Mouse (Mus musculus) stomach, embryonic 16.5 days (tissue): ENCODE results near the gene Ubr3. TPM values are rescaled to one million over a fixed set of nuclear protein-coding genes. Genes with fewer than 3 reads are reported as not detected.

Source experiments
- ATAC-seq: fragments of 200-750 bp; cut with Nextera tagmentation; 2 replicates; pipeline ENCODE4 v1.8.0; 2017; ENCODE audit warnings: moderate number of reproducible peaks, moderate TSS enrichment; ENCODE audit not compliant: insufficient read depth, low FRiP score
- H3K27ac ChIP-seq: fragments of 300-500 bp; sonication (generic); 2 replicates; pipeline ENCODE4 v1.5.1; 2014; ENCODE audit warnings: low read length
- H3K27me3 ChIP-seq: fragments of 300-500 bp; sonication (generic); 2 replicates; pipeline ENCODE4 v1.6.1; 2014; ENCODE audit warnings: low read length, control low read depth, mixed read lengths; ENCODE audit not compliant: control insufficient read depth, insufficient read depth
- H3K36me3 ChIP-seq: fragments of 300-500 bp; sonication (generic); 2 replicates; pipeline ENCODE4 v1.6.1; 2014; ENCODE audit warnings: low read length; ENCODE audit not compliant: control insufficient read depth, insufficient read depth
- H3K4me1 ChIP-seq: fragments of 300-500 bp; sonication (generic); 2 replicates; pipeline ENCODE4 v1.6.1; 2014; ENCODE audit warnings: low read length, control low read depth, mixed read lengths; ENCODE audit not compliant: control insufficient read depth, insufficient read depth
- H3K4me2 ChIP-seq: fragments of 300-500 bp; sonication (generic); 2 replicates; pipeline ENCODE4 v1.6.1; 2014; ENCODE audit warnings: low read depth, low read length, mixed read lengths
- H3K4me3 ChIP-seq: fragments of 300-500 bp; sonication (generic); replicated peaks from 2 replicates; pipeline ENCODE4 v1.5.1; 2014; ENCODE audit warnings: mild to moderate bottlenecking, low read length
- H3K9ac ChIP-seq: fragments of 300-500 bp; sonication (generic); 2 replicates; pipeline ENCODE4 v1.6.1; 2014; ENCODE audit warnings: low read length
- H3K9me3 ChIP-seq: fragments of 300-500 bp; sonication (generic); replicated peaks from 2 replicates; pipeline ENCODE4 v1.6.1; 2016; ENCODE audit warnings: low read length, control low read depth; ENCODE audit not compliant: control insufficient read depth
- WGBS: fragments of 180-500 bp; shearing (Covaris S2); extraction: QIAGEN DNeasy Blood & Tissue Kit; methylation state at CpG from one replicate; pipeline ENCODE4 v1.1.7; 2014; 5-methylcytosine and 5-hydroxymethylcytosine counted together
- polyA plus RNA-seq: library from polyadenylated mRNA; unstranded; fragments of >200 nt; fragmentation: Nextera tagmentation; extraction: Ambion mirVana; gene quantifications from 2 replicates; pipeline ENCODE4 v1.2.1, GENCODE M21; 2015

Ubr3 gene
- polyA plus RNA-seq, 1 experiment from 2014 or later, result 12.7 TPM

- no peak overlapping the region for H3K4me3 ChIP-seq
- no peak for ATAC-seq
- no peak overlapping the region for H3K27ac ChIP-seq
- no peaks in the 10 kb centered on the region for H3K4me1 ChIP-seq
- no peak overlapping the region for H3K9ac ChIP-seq
- no peak overlapping the region for H3K4me2 ChIP-seq
- H3K27me3 ChIP-seq, result no peaks in the 10 kb centered on the region
- peaks cover 14% of the 10 kb centered on the region; the same call in 1 of the 2 replicates for H3K36me3 ChIP-seq
- H3K9me3 ChIP-seq, result no peaks in the 10 kb centered on the region
- 68% methylated on average over 2 of the region's 2 CpGs for WGBS
These were observed 97.7 kb downstream of the Ubr3 start for GRCm38 (mm10) chr2:69994779-69995178.

DNA sequence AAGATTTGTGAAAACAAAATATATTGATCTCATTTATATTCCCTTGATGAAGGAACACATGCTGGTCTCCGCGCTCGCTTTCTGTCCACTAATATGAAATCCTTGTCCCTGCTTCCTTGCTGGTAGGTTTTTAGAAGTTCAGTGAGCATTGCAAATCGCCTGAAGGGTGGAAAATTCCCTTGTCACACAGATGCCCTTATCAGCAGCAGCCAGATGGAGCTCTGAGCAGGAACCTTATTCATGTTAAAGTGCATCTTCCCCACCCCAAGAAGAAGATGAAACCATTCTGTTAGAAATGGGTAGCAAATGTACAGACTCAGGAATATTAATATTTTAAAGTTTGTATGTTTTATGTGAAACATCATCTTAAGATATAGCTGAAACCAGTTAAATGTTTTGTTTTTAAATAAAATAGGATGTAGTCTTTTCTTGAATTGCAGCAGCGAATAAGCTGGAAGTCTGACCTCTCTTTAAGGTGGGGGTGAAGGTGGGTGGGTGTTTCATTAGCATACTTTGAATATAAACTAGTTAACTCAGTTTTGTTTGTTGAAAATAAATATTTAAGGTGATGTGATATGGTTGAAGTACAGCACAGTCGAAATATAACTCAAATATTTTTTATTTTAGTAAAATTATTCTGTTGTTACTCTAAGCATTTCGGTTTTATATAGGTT is 102.2 kb downstream of the Ubr3 start:
- Histone ChIP-seq H3K27me3 (no peaks in the 10 kb centered on the region), H3K36me3 (peaks cover 9% of the 10 kb centered on the region; the same call in 1 of the 2 replicates), H3K4me2 (no peak overlapping the region), H3K4me3 (no peak overlapping the region), H3K4me1 (no peaks in the 10 kb centered on the region), H3K9me3 (no peaks in the 10 kb centered on the region), H3K27ac (no peak overlapping the region), H3K9ac (no peak overlapping the region)
- WGBS, result 93% methylated on average over 7 of the region's 7 CpGs
- no peak for ATAC-seq

DNA sequence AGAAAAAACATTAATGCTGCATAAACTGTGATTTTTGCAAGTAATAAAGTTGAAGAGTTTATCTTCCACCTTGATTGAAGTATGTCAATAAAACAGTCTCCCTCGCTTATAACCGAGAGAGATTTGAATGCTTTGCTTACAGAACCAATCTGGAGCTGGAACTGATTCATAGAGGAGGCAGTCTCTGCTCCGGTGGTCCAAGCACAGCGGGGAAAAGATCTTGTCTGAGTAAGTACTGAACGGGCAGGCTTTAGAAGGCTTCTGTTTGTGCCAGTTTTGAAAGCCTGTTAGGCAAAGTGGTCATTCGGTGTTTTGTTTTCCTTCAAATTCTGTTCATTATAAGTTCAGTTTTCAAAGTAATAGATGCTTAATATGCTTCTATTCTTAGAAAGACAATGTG is 103.3 kb downstream of the Ubr3 start:
- Histone ChIP-seq H3K4me2 (no peak overlapping the region), H3K36me3 (peaks cover 4% of the 10 kb centered on the region; the same call in 1 of the 2 replicates), H3K9me3 (no peaks in the 10 kb centered on the region), H3K4me1 (no peaks in the 10 kb centered on the region), H3K27me3 (no peaks in the 10 kb centered on the region), H3K9ac (no peak overlapping the region), H3K4me3 (no peak overlapping the region), H3K27ac (no peak overlapping the region)
- WGBS, result 91% methylated on average over 6 of the region's 6 CpGs
- ATAC-seq, result no peak

DNA sequence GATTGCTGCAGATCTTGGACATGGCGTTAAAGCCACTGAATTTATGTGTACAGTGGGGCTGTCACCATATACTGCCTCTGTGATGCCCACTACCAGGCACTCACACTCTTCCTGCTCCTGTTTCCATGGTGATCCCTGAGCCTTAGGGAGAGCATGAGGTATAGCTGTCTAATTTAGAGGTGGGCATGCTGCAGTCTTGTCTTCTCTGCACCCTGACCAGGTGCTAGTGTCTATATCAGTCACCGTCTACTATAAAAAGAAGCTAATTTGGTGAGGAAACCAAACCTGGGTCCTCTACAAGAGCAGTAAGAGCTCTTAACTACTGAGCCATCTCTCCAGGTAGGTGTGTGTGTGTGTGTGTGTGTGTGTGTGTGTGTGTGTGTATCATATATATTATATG is 109.4 kb downstream of the Ubr3 start:
- no peak overlapping the region for H3K27ac ChIP-seq
- H3K4me2 ChIP-seq, result no peak overlapping the region
- 91% methylated on average over 2 of the region's 2 CpGs for WGBS
- no peaks in the 10 kb centered on the region for H3K4me1 ChIP-seq
- ATAC-seq, result no peak
- no peak overlapping the region for H3K4me3 ChIP-seq
- H3K9ac ChIP-seq, result no peak overlapping the region
- peaks cover 5% of the 10 kb centered on the region; the same call in 1 of the 2 replicates for H3K36me3 ChIP-seq
- H3K9me3 ChIP-seq, result no peaks in the 10 kb centered on the region
- H3K27me3 ChIP-seq, result no peaks in the 10 kb centered on the region

GRCm38 (mm10) chr2:70012941-70013340 is 115.9 kb downstream of the Ubr3 start:
- 89% methylated on average over 8 of the region's 8 CpGs for WGBS
- Histone ChIP-seq H3K27ac (no peak overlapping the region), H3K9ac (no peak overlapping the region), H3K4me2 (no peak overlapping the region), H3K9me3 (no peaks in the 10 kb centered on the region), H3K4me1 (no peaks in the 10 kb centered on the region), H3K27me3 (no peaks in the 10 kb centered on the region), H3K4me3 (no peak overlapping the region), H3K36me3 (peaks cover 5% of the 10 kb centered on the region)
- ATAC-seq, result no peak

DNA sequence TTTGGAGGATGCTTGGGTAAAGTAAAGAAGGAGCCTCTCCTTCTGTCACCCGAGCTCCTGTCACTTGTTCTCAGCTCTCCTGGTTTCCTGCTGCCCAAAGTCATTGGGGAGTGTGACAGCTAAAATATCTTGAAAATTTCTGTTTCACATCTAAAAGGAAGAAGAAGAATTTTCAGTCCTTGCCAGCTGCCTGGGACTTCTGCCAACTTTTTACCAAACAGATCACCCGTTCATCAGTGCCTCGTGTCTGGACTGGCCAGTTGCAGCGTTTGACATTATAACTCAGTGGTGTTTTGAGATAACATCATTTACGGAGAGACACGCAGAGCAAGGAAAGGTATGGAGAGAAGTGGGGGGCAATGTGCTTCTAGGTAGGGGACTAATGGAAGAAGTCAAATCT is 121.2 kb downstream of the Ubr3 start:
- Histone ChIP-seq H3K36me3 (no peaks in the 10 kb centered on the region), H3K27me3 (no peaks in the 10 kb centered on the region), H3K4me2 (no peak overlapping the region)

GRCm38 (mm10) chr2:70024454-70024853 is 127.4 kb downstream of the Ubr3 start:
- H3K27ac ChIP-seq, result no peak overlapping the region
- no peak overlapping the region for H3K9ac ChIP-seq
- H3K4me2 ChIP-seq, result no peak overlapping the region
- H3K36me3 ChIP-seq, result no peaks in the 10 kb centered on the region
- 91% methylated on average over 2 of the region's 2 CpGs for WGBS
- H3K4me3 ChIP-seq, result no peak overlapping the region
- H3K9me3 ChIP-seq, result 0 out of 2 replicates have a peak, but pooled peaks cover 4% of the 10 kb centered on the region
- H3K4me1 ChIP-seq, result no peaks in the 10 kb centered on the region
- no peak for ATAC-seq
- no peaks in the 10 kb centered on the region for H3K27me3 ChIP-seq

More for the DNA sequence above, 121.2 kb downstream of the Ubr3 start:
- H3K4me1 ChIP-seq, result no peaks in the 10 kb centered on the region
- no peak overlapping the region for H3K4me3 ChIP-seq
- no peak for ATAC-seq
- no peak overlapping the region for H3K27ac ChIP-seq
- H3K9me3 ChIP-seq, result no peaks in the 10 kb centered on the region
- no peak overlapping the region for H3K9ac ChIP-seq
- WGBS, result 41% methylated on average over 6 of the region's 6 CpGs

- ATAC-seq, result no peak
- no peaks in the 10 kb centered on the region for H3K36me3 ChIP-seq
- H3K4me3 ChIP-seq, result no peak overlapping the region
- no peaks in the 10 kb centered on the region for H3K4me1 ChIP-seq
- H3K27me3 ChIP-seq, result no peaks in the 10 kb centered on the region
- H3K4me2 ChIP-seq, result no peak overlapping the region
- 89% methylated on average over 5 of the region's 5 CpGs for WGBS
- H3K9ac ChIP-seq, result no peak overlapping the region
- no peak overlapping the region for H3K27ac ChIP-seq
- H3K9me3 ChIP-seq, result 0 out of 2 replicates have a peak, but pooled peaks cover 4% of the 10 kb centered on the region
These were observed 128.7 kb downstream of the Ubr3 start for GRCm38 (mm10) chr2:70025711-70026110.

DNA sequence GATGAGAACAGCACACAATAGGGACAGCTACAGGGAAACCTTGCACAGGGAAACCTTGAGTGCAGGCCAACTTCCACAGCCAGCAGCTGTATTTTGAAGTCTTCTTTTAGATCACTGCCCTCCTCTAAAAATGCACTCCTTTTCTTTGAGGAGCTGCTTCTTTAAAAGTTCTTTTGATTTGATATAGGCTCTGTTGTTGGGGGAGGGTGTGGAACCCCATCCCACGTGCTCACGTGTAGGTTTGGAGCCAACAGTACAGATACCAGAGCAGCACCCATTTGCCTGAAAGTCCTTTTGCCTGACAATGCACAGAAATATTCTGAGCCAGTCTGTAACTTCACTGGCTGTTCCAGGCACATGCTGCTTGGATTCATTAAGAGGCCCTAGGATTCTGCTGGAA is 134.4 kb downstream of the Ubr3 start:
- Histone ChIP-seq H3K9ac (no peak overlapping the region), H3K4me2 (no peak overlapping the region), H3K27me3 (no peaks in the 10 kb centered on the region), H3K9me3 (0 out of 2 replicates have a peak, but pooled peaks cover 4% of the 10 kb centered on the region), H3K4me1 (no peaks in the 10 kb centered on the region), H3K4me3 (no peak overlapping the region), H3K27ac (no peak overlapping the region), H3K36me3 (no peaks in the 10 kb centered on the region)
- 76% methylated on average over 2 of the region's 2 CpGs for WGBS
- ATAC-seq, result no peak
